Mouse (Mus musculus) neural tube, embryonic 14.5 days (tissue): ENCODE results near the gene Gstp3. TPM values are rescaled to one million over a fixed set of nuclear protein-coding genes. Genes with fewer than 3 reads are reported as not detected.
A peak's percentile ranks its signal among the peaks of the same experiment; 100 is the strongest.

Source experiments
- ATAC-seq: fragments of 200-750 bp; cut with Nextera tagmentation; 2 replicates; pipeline ENCODE4 v1.8.0; 2017; ENCODE audit warnings: low read depth, mild to moderate bottlenecking, moderate TSS enrichment, moderate library complexity
- H3K27ac ChIP-seq: fragments of 300-500 bp; sonication (generic); 2 replicates; pipeline ENCODE4 v1.5.1; 2014; ENCODE audit warnings: low read depth, mild to moderate bottlenecking, control low read depth, low read length, moderate library complexity, mixed read lengths
- H3K27me3 ChIP-seq: fragments of 300-500 bp; sonication (generic); 2 replicates; pipeline ENCODE4 v1.6.1; 2014; ENCODE audit warnings: low read length; ENCODE audit not compliant: control insufficient read depth, insufficient read depth
- H3K36me3 ChIP-seq: fragments of 300-500 bp; sonication (generic); 2 replicates; pipeline ENCODE4 v1.6.1; 2014; ENCODE audit warnings: low read length, mixed read lengths; ENCODE audit not compliant: control insufficient read depth, insufficient read depth
- H3K4me1 ChIP-seq: fragments of 300-500 bp; sonication (generic); 2 replicates; pipeline ENCODE4 v1.6.1; 2014; ENCODE audit warnings: low read length; ENCODE audit not compliant: control insufficient read depth, insufficient read depth
- H3K4me2 ChIP-seq: fragments of 300-500 bp; sonication (generic); 2 replicates; pipeline ENCODE4 v1.6.1; 2014; ENCODE audit warnings: mild to moderate bottlenecking, low read depth, low read length, control low read depth
- H3K4me3 ChIP-seq: fragments of 300-500 bp; sonication (generic); 2 replicates; pipeline ENCODE4 v1.5.1; 2014; ENCODE audit warnings: low read depth, low read length, control low read depth, mixed read lengths
- H3K9ac ChIP-seq: fragments of 300-500 bp; sonication (generic); replicated peaks from 2 replicates; pipeline ENCODE4 v1.6.1; 2014; ENCODE audit warnings: low read depth, mild to moderate bottlenecking, control low read depth, low read length, mixed read lengths
- H3K9me3 ChIP-seq: fragments of 300-500 bp; sonication (generic); 2 replicates; pipeline ENCODE4 v1.6.1; 2016; ENCODE audit warnings: low read length; ENCODE audit not compliant: control insufficient read depth
- WGBS: fragments of 180-500 bp; shearing (Covaris S2); extraction: QIAGEN DNeasy Blood & Tissue Kit; methylation state at CpG from one replicate; pipeline ENCODE4 v1.1.7; 2014; 5-methylcytosine and 5-hydroxymethylcytosine counted together
- polyA plus RNA-seq: library from polyadenylated mRNA; unstranded; fragments of >200 nt; fragmentation: Nextera tagmentation; extraction: Ambion mirVana; gene quantifications from 2 replicates; pipeline ENCODE4 v1.2.1, GENCODE M21; 2014

Gstp3 gene
- polyA plus RNA-seq, 1 experiment from 2014 or later: not detected

GRCm38 (mm10) chr19:4100718-4101261 lies 41.4 kb upstream of the Gstp3 start:
- H3K27ac ChIP-seq: peak overlapping the region; percentile 64; the same call in 1 of the 2 replicates
- H3K4me3 ChIP-seq: peak overlapping the region; percentile 57
- H3K9ac ChIP-seq: peak overlapping the region; percentile 68
- peak overlapping the region; percentile 85 for H3K4me2 ChIP-seq
- H3K9me3 ChIP-seq: no peaks in the 10 kb centered on the region
- WGBS: under 1% methylated on average over 52 of the region's 52 CpGs
- ATAC-seq: 0 out of 2 replicates have a peak, but pooled peaks have one; percentile 13
- H3K36me3 ChIP-seq: no peaks in the 10 kb centered on the region
- peaks cover 36% of the 10 kb centered on the region for H3K4me1 ChIP-seq
- H3K27me3 ChIP-seq: no peaks in the 10 kb centered on the region

GRCm38 (mm10) chr19:4099837-4100717 lies 40.7 kb upstream of the Gstp3 start, which contains the start of gene Pitpnm1:
TSS of gene Pitpnm1 (plus strand) at chr19:4099998.
- Histone ChIP-seq H3K27ac (peak within 1 kb of the TSS; percentile 64; the same call in 1 of the 2 replicates), H3K4me1 (peaks cover 36% of the 10 kb centered on the region), H3K4me3 (peak within 1 kb of the TSS; percentile 57), H3K27me3 (no peaks in the 10 kb centered on the region), H3K36me3 (no peaks in the 10 kb centered on the region), H3K9me3 (no peaks in the 10 kb centered on the region), H3K9ac (peak within 1 kb of the TSS; percentile 68), H3K4me2 (peak within 1 kb of the TSS; percentile 85)
- ATAC-seq: no peak
- WGBS: 2% methylated on average over 50 of the region's 53 CpGs

GRCm38 (mm10) chr19:4099056-4099455 lies 39.7 kb upstream of the Gstp3 start:
- H3K4me1 ChIP-seq: peaks cover 36% of the 10 kb centered on the region
- H3K9me3 ChIP-seq: no peaks in the 10 kb centered on the region
- H3K27ac ChIP-seq: no peak overlapping the region
- no peaks in the 10 kb centered on the region for H3K27me3 ChIP-seq
- ATAC-seq: no peak
- no peak overlapping the region for H3K4me3 ChIP-seq
- H3K9ac ChIP-seq: no peak overlapping the region
- 14% methylated on average over 9 of the region's 9 CpGs for WGBS
- no peaks in the 10 kb centered on the region for H3K36me3 ChIP-seq
- H3K4me2 ChIP-seq: peak overlapping the region; percentile 14; the same call in 1 of the 2 replicates

- no peak for ATAC-seq
- 92% methylated on average over 13 of the region's 13 CpGs for WGBS
- peaks cover 36% of the 10 kb centered on the region for H3K4me1 ChIP-seq
- H3K4me3 ChIP-seq: no peak overlapping the region
- H3K36me3 ChIP-seq: no peaks in the 10 kb centered on the region
- no peaks in the 10 kb centered on the region for H3K9me3 ChIP-seq
- H3K9ac ChIP-seq: no peak overlapping the region
- no peaks in the 10 kb centered on the region for H3K27me3 ChIP-seq
- H3K4me2 ChIP-seq: peak overlapping the region; percentile 83; the same call in 1 of the 2 replicates
- H3K27ac ChIP-seq: no peak overlapping the region
Measured at GRCm38 (mm10) chr19:4098426-4098825, 39.1 kb upstream of the Gstp3 start.

- Histone ChIP-seq H3K4me2 (peak overlapping the region; percentile 83), H3K9me3 (no peaks in the 10 kb centered on the region), H3K36me3 (no peaks in the 10 kb centered on the region), H3K4me1 (peaks cover 36% of the 10 kb centered on the region), H3K27me3 (no peaks in the 10 kb centered on the region), H3K9ac (peak overlapping the region; percentile 25), H3K4me3 (peak overlapping the region; percentile 58), H3K27ac (peak overlapping the region; percentile 53; the same call in 1 of the 2 replicates)
- WGBS: 2% methylated on average over 21 of the region's 21 CpGs
- ATAC-seq: no peak; the same call in 1 of the 2 replicates
Measured at GRCm38 (mm10) chr19:4097441-4097825, 38.1 kb upstream of the Gstp3 start.

GRCm38 (mm10) chr19:4096642-4097440 lies 37.5 kb upstream of the Gstp3 start, which contains the start of gene Cdk2ap2:
TSS of gene Cdk2ap2 (plus strand) at chr19:4097182.
- no peaks in the 10 kb centered on the region for H3K9me3 ChIP-seq
- H3K4me1 ChIP-seq: peaks cover 34% of the 10 kb centered on the region
- H3K4me3 ChIP-seq: peak within 1 kb of the TSS; percentile 58
- WGBS: under 1% methylated on average over 65 of the region's 65 CpGs
- H3K27ac ChIP-seq: peak within 1 kb of the TSS; percentile 85
- peak; percentile 94 for ATAC-seq
- H3K36me3 ChIP-seq: no peaks in the 10 kb centered on the region
- H3K9ac ChIP-seq: peak within 1 kb of the TSS; percentile 57
- peak within 1 kb of the TSS; percentile 83 for H3K4me2 ChIP-seq
- H3K27me3 ChIP-seq: no peaks in the 10 kb centered on the region

GRCm38 (mm10) chr19:4095802-4096201 lies 36.4 kb upstream of the Gstp3 start:
- Histone ChIP-seq H3K4me3 (no peak overlapping the region; the same call in 1 of the 2 replicates), H3K9me3 (no peaks in the 10 kb centered on the region), H3K27me3 (no peaks in the 10 kb centered on the region), H3K4me1 (peaks cover 25% of the 10 kb centered on the region), H3K4me2 (peak overlapping the region; percentile 83), H3K9ac (no peak overlapping the region), H3K36me3 (no peaks in the 10 kb centered on the region), H3K27ac (peak overlapping the region; percentile 85)
- ATAC-seq: no peak
- WGBS: 65% methylated on average over 3 of the region's 3 CpGs

- no peak for ATAC-seq
- Histone ChIP-seq H3K36me3 (no peaks in the 10 kb centered on the region), H3K4me1 (peaks cover 20% of the 10 kb centered on the region; the same call in 1 of the 2 replicates), H3K9ac (no peak overlapping the region), H3K4me2 (no peak overlapping the region), H3K27me3 (no peaks in the 10 kb centered on the region), H3K27ac (no peak overlapping the region), H3K9me3 (no peaks in the 10 kb centered on the region), H3K4me3 (no peak overlapping the region)
- 86% methylated on average over 5 of the region's 5 CpGs for WGBS
Measured at GRCm38 (mm10) chr19:4094774-4095303, 35.5 kb upstream of the Gstp3 start.
